Mouse (Mus musculus) liver, postnatal 0 days (tissue): ENCODE data around the gene Mtch2. TPM values are rescaled to one million over a fixed set of nuclear protein-coding genes. Genes with fewer than 3 reads are reported as not detected.
A peak's percentile ranks its signal among the peaks of the same experiment; 100 is the strongest.

ENCODE experiments used
- ATAC-seq: fragments of 200-750 bp; cut with Nextera tagmentation; 2 replicates; pipeline ENCODE4 v1.8.0; 2017; ENCODE audit warnings: mild to moderate bottlenecking, moderate library complexity
- DNase-seq: peaks from one replicate; pipeline ENCODE4 v3.0.0-alpha.2; 2016
- H3K27ac ChIP-seq: fragments of 300-500 bp; sonication (generic); 2 replicates; pipeline ENCODE4 v1.5.1; 2014; ENCODE audit warnings: antibody characterized with exemption, moderate library complexity, mild to moderate bottlenecking, low read depth
- H3K27me3 ChIP-seq: fragments of 300-500 bp; sonication (generic); 2 replicates; pipeline ENCODE4 v1.6.1; 2014; ENCODE audit warnings: low read length, control low read depth, mixed read lengths; ENCODE audit not compliant: insufficient read depth
- H3K36me3 ChIP-seq: fragments of 300-500 bp; sonication (generic); replicated peaks from 2 replicates; pipeline ENCODE4 v1.6.1; 2014; ENCODE audit warnings: mild to moderate bottlenecking, control low read depth, low read length, moderate library complexity, mixed read lengths; ENCODE audit not compliant: insufficient read depth
- H3K4me1 ChIP-seq: fragments of 300-500 bp; sonication (generic); 2 replicates; pipeline ENCODE4 v1.6.1; 2014; ENCODE audit warnings: antibody characterized with exemption, mild to moderate bottlenecking, control low read depth; ENCODE audit not compliant: insufficient read depth
- H3K4me2 ChIP-seq: fragments of 300-500 bp; sonication (generic); 2 replicates; pipeline ENCODE4 v1.6.1; 2014; ENCODE audit warnings: low read depth, mild to moderate bottlenecking, low read length, moderate library complexity, mixed read lengths
- H3K4me3 ChIP-seq: fragments of 300-500 bp; sonication (generic); 2 replicates; pipeline ENCODE4 v1.5.1; 2014; ENCODE audit warnings: low read depth, low read length
- H3K9ac ChIP-seq: fragments of 300-500 bp; sonication (generic); replicated peaks from 2 replicates; pipeline ENCODE4 v1.6.1; 2014; ENCODE audit warnings: mild to moderate bottlenecking, moderate library complexity
- H3K9me3 ChIP-seq: fragments of 300-500 bp; sonication (generic); 2 replicates; pipeline ENCODE4 v1.6.1; 2016; ENCODE audit warnings: mild to moderate bottlenecking, control low read depth, low read length, mixed read lengths
- CTCF ChIP-seq: sonication (generic); IDR thresholded peaks from 2 replicates; pipeline ENCODE4 v1.5.1; 2016; ENCODE audit warnings: antibody characterized with exemption, low read depth
- EP300 ChIP-seq: IDR thresholded peaks from 2 replicates; pipeline ENCODE4 v1.6.1; 2016; ENCODE audit warnings: antibody characterized with exemption, low read depth, mild to moderate bottlenecking
- WGBS: fragments of 180-500 bp; shearing (Covaris S2); extraction: QIAGEN DNeasy Blood & Tissue Kit; methylation state at CpG from one replicate; pipeline ENCODE4 v1.1.7; 2014; ENCODE audit not compliant: insufficient replicate concordance; 5-methylcytosine and 5-hydroxymethylcytosine counted together
- polyA plus RNA-seq: library from polyadenylated mRNA; unstranded; fragments of >200 nt; fragmentation: Nextera tagmentation; extraction: Ambion mirVana; gene quantifications from 2 replicates; pipeline ENCODE4 v1.2.1, GENCODE M21; 2015

Gene Mtch2
- polyA plus RNA-seq, 1 experiment from 2014 or later: 182 TPM

DNA sequence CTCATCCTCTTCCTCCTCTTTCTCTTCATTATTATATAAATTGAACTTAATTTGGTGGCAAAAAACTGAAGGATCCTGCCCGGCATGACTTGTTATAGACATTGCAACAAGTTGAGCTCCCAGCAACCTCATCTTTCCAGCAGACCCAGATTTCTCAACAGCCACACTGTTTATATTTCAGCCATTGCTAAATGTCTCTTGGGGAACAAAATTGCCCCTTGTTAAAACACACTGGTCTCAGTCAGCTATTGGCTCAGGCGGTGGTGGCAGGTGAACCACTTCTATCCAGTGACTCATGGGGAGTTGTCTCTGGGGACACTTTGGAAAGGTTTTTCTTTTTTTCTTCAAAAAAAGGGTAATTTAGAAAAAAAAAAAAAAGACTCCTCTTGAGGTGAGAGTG is 8.3 kb upstream of the Mtch2 start:
- Histone ChIP-seq H3K9me3 (no peaks in the 10 kb centered on the region), H3K36me3 (no peaks in the 10 kb centered on the region), H3K4me1 (no peaks in the 10 kb centered on the region), H3K4me3 (no peak overlapping the region), H3K4me2 (no peak overlapping the region), H3K27ac (no peak overlapping the region), H3K9ac (no peak overlapping the region), H3K27me3 (no peaks in the 10 kb centered on the region)
- ATAC-seq (peak; percentile 70), DNase-seq (no peak)
- WGBS: 74% methylated on average over 2 of the region's 2 CpGs
- no peak for TF ChIP-seq CTCF
- TF ChIP-seq EP300: no peak

DNA sequence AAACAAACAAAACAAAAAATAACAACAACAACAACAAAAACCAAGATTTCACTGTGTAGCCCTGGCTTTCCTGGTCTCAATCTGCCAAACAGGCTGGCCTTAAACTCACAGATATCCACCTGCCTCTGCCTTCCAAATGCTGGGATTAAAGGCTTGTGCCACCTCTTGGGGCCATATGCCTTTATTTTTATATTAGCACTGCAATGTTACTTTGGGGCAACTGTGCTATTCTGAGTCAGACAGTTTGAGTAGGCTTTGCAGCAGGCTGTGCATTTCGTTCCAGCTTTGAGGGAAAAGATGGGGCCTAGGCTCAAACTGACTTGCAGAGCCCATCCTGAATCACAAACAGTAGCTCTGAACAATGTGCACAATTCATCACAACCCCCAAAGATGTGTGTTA is 3.3 kb upstream of the Mtch2 start:
- Histone ChIP-seq H3K36me3 (no peaks in the 10 kb centered on the region), H3K4me3 (no peak overlapping the region), H3K4me2 (no peak overlapping the region), H3K4me1 (peaks cover 18% of the 10 kb centered on the region), H3K27ac (no peak overlapping the region), H3K9me3 (no peaks in the 10 kb centered on the region), H3K27me3 (no peaks in the 10 kb centered on the region), H3K9ac (no peak overlapping the region)
- ATAC-seq: no peak
- TF ChIP-seq EP300 (no peak), CTCF (no peak)
- no peak for DNase-seq
- 70% methylated on average over 1 of the region's 1 CpGs for WGBS

DNA sequence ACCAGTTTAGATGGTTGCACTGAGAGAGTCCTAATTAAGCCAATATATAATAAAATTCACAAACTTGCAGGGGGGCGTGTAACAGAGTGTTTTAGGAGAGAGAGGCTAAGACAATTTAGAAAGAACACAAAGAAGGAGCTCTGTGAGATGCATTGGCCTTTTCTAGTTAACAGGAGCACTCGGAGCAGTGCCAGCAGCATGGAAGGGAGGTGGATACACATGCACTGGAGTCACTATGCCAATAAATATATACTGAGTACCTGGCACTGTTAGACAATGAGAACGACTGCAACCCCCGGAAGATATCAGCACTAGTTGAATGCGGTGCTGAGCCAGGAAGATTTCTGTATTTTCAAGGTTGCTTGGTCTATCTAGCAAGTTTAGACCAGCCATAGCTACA is 2.7 kb upstream of the Mtch2 start:
- peaks cover 21% of the 10 kb centered on the region for H3K4me1 ChIP-seq
- no peak overlapping the region for H3K4me3 ChIP-seq
- no peaks in the 10 kb centered on the region for H3K27me3 ChIP-seq
- no peak for ATAC-seq
- WGBS: 82% methylated on average over 5 of the region's 5 CpGs
- H3K4me2 ChIP-seq: no peak overlapping the region
- H3K9ac ChIP-seq: no peak overlapping the region
- TF ChIP-seq EP300 (no peak), CTCF (no peak)
- H3K9me3 ChIP-seq: no peaks in the 10 kb centered on the region
- H3K27ac ChIP-seq: no peak overlapping the region
- no peaks in the 10 kb centered on the region for H3K36me3 ChIP-seq
- no peak for DNase-seq

DNA sequence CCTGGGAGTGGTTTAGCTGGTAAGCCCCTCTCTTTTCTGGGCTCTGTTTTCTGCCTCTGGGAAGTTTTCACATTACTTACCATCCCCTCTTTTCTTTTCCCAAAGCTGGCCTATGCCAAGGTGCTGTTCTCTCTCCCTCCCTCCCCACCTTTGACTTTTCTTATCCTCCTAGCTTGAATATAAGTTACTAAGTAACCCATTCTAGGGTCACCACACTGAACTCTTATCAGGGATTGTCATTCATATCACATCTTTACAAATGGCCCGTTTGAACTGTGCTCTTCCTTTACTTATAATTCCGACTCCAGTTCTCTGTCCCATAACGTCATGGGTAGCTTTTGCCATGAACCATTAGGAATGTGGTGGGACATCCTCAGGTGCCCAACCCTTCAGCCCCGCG is 1.7 kb upstream of the Mtch2 start:
- H3K27me3 ChIP-seq: no peaks in the 10 kb centered on the region
- TF ChIP-seq EP300 (no peak), CTCF (no peak)
- no peak overlapping the region for H3K9ac ChIP-seq
- DNase-seq (no peak), ATAC-seq (no peak)
- H3K36me3 ChIP-seq: peaks cover 2% of the 10 kb centered on the region; the same call in 1 of the 2 replicates
- H3K4me1 ChIP-seq: peaks cover 23% of the 10 kb centered on the region
- H3K9me3 ChIP-seq: no peaks in the 10 kb centered on the region
- H3K4me2 ChIP-seq: no peak overlapping the region
- H3K27ac ChIP-seq: no peak overlapping the region
- H3K4me3 ChIP-seq: no peak overlapping the region
- 62% methylated on average over 5 of the region's 5 CpGs for WGBS

GRCm38 (mm10) chr2:90846171-90846570 is 784 bp upstream of the Mtch2 start:
- Histone ChIP-seq H3K27me3 (no peaks in the 10 kb centered on the region), H3K27ac (peak overlapping the region; percentile 82), H3K4me3 (peak overlapping the region; percentile 81), H3K4me2 (peak overlapping the region; percentile 89), H3K4me1 (peaks cover 23% of the 10 kb centered on the region), H3K9ac (peak overlapping the region; percentile 52), H3K9me3 (no peaks in the 10 kb centered on the region), H3K36me3 (peaks cover 11% of the 10 kb centered on the region)
- TF ChIP-seq CTCF (no peak), EP300 (no peak)
- DNase-seq (peak; percentile 17), ATAC-seq (no peak)
- WGBS: 55% methylated on average over 6 of the region's 6 CpGs

GRCm38 (mm10) chr2:90846597-90846954 is 379 bp upstream of the Mtch2 start:
- Histone ChIP-seq H3K4me2 (peak overlapping the region; percentile 89), H3K4me1 (peaks cover 23% of the 10 kb centered on the region), H3K4me3 (peak overlapping the region; percentile 81), H3K9me3 (no peaks in the 10 kb centered on the region), H3K27ac (peak overlapping the region; percentile 82), H3K36me3 (peaks cover 14% of the 10 kb centered on the region), H3K27me3 (no peaks in the 10 kb centered on the region), H3K9ac (peak overlapping the region; percentile 52)
- WGBS: 2% methylated on average over 8 of the region's 8 CpGs
- no peak for TF ChIP-seq CTCF
- no peak for TF ChIP-seq EP300
- DNase-seq (no peak), ATAC-seq (peak; percentile 24)

DNA sequence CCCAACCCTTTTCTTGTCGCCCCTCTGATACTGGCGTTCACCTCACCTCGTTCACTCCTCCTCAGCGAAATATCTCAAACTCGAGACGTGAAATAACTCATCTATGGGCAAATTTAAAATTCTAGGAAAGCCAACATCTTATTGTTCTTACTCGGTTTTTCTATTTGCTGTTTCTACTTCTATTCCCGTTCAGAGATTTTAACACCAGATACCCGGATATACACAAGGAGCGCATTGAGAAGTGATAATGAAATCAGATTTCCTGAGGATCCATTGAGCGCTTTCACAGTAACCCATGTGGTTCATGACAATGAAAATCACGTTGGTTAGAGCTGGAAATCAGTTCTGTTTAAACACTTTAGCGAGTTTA is 711 bp downstream of the Mtch2 start:
- peak overlapping the region; percentile 89 for H3K4me2 ChIP-seq
- H3K27ac ChIP-seq: peak overlapping the region; percentile 92
- H3K27me3 ChIP-seq: no peaks in the 10 kb centered on the region
- H3K9me3 ChIP-seq: no peaks in the 10 kb centered on the region
- H3K4me3 ChIP-seq: peak overlapping the region; percentile 81
- ATAC-seq: no peak
- H3K36me3 ChIP-seq: peaks cover 24% of the 10 kb centered on the region
- peak overlapping the region; percentile 89 for H3K9ac ChIP-seq
- TF ChIP-seq EP300 (no peak), CTCF (no peak)
- peaks cover 23% of the 10 kb centered on the region for H3K4me1 ChIP-seq
- under 1% methylated on average over 13 of the region's 13 CpGs for WGBS
- DNase-seq: no peak
